Mouse (Mus musculus): ENCODE data around the gene Zfp64. TPM values are rescaled to one million over a fixed set of nuclear protein-coding genes. Genes with fewer than 3 reads are reported as not detected.
"Not testable (repeated sequence)": the region's sequence is repeated elsewhere in the genome, so short reads cannot be mapped to it uniquely, and the experiment has no call there.

Zfp64 gene
- polyA plus RNA-seq, 1 experiment from 2014 or later: 44.3 TPM

DNA sequence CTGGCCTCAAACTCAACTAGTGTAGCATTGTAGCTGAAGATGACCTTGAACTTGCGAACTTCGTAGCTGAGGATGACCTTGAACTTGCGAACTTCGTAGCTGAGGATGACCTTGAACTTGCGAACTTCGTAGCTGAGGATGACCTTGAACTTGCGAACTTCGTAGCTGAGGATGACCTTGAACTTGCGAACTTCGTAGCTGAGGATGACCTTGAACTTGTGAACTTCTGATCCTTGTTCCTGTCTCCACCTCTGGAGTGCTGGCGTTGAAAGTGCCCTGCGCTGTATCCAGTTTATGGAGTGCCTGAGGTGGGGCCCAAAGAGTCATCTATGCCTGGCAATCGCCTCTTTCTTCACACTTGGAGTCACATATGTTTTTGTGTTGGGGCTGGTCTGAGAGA, 101.5 kb downstream of the Zfp64 start:
- not testable (repeated sequence) for H3K4me3 ChIP-seq; H3K27me3 ChIP-seq (ENCODE audit: low read depth, poor library complexity, severe bottlenecking); H3K36me3 ChIP-seq; DNase-seq (ENCODE audit: low spot score); H3K27ac ChIP-seq; H3K9me3 ChIP-seq (replicated peaks)
- peaks cover 20% of the 10 kb centered on the region; the same call in 1 of the 2 replicates for H3K4me1 ChIP-seq
- 92% methylated on average over 13 of the region's 13 CpGs for WGBS

DNA sequence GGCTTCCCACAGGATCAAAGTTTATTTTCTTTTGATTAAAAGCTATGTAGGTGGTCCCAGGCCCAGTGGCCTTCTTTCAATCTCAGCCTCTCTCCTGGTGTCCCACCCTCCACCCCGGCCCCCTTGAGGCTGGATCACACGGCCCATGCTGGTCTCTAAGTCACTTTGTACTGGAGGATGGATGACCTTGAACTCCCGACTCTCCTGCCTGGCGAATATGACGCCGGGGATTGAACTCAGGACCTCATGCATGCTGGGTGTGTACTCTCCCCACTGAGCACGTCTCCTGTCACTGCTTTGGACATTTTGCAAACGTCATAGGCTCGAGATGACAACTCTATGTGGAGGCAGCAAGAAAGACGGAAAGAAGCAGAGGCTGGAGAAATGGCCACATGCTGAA, 103.8 kb downstream of the Zfp64 start:
- no peak overlapping the region for H3K27ac ChIP-seq

DNA sequence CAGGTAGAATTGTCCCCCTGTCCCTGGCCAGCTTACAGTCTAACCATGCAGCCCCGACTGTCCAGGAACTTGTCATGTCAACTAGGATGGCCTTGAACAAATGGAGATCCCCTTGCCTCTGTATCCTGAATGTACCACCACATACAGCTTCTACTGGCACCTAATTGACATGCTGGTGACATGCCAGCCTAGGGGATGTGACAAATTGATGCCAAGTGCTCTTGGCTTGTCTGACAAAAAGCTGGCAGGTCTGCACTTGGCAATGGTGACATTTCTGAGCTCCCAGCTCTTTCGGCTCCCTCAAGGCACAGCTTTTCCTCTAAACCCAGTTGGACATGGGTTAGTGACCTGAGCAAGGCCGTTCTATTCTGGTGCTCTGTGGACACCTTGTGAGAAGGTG, 106.8 kb downstream of the Zfp64 start:
- Histone ChIP-seq H3K9me3 (replicated peaks) (no peaks in the 10 kb centered on the region), H3K27me3 (ENCODE audit: low read depth, poor library complexity, severe bottlenecking) (peaks cover 5% of the 10 kb centered on the region; the same call in 1 of the 2 replicates), H3K4me1 (0 out of 2 replicates have a peak, but pooled peaks cover 4% of the 10 kb centered on the region), H3K27ac (no peak overlapping the region), H3K4me3 (no peak overlapping the region), H3K36me3 (no peaks in the 10 kb centered on the region)
- WGBS: 88% methylated on average over 3 of the region's 3 CpGs
- no peak for DNase-seq (ENCODE audit: low spot score)

More for the DNA sequence above, 103.8 kb downstream of the Zfp64 start:
- no peak for DNase-seq (ENCODE audit: low spot score)
- Histone ChIP-seq H3K4me3 (no peak overlapping the region), H3K36me3 (no peaks in the 10 kb centered on the region), H3K9me3 (replicated peaks) (no peaks in the 10 kb centered on the region), H3K4me1 (peaks cover 20% of the 10 kb centered on the region; the same call in 1 of the 2 replicates), H3K27me3 (ENCODE audit: low read depth, poor library complexity, severe bottlenecking) (no peaks in the 10 kb centered on the region)
- WGBS: 67% methylated on average over 10 of the region's 10 CpGs

DNA sequence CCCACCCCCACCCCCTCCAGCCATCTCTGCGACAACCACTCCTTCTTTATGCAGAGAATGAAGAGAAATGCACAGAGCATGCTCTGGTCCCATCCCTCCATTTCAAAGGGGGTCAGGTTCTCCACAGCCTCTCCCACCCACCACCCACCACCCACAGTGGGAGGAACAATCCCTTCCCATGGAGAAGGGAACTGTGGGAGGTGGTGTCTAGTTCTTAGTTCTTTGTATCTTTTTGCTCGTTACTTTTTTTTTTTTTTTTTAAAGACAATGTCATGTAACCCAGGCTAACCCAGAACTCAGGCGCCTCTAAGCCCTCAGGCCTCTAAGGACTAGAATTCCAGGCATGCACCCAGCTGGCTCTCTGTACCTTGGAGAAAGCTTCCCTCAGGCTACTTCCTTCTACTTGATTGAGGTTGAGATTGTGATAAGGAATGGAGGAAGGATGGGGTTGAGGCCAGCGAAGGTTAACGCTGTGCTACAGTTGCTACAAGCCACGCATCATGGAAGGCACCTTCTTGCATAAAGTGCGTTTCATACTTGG, 109.1 kb downstream of the Zfp64 start:
- Histone ChIP-seq H3K27me3 (ENCODE audit: low read depth, poor library complexity, severe bottlenecking) (peaks cover 8% of the 10 kb centered on the region; the same call in 1 of the 2 replicates), H3K4me3 (no peak overlapping the region), H3K9me3 (replicated peaks) (no peaks in the 10 kb centered on the region), H3K4me1 (peaks cover 19% of the 10 kb centered on the region), H3K27ac (no peak overlapping the region), H3K36me3 (no peaks in the 10 kb centered on the region)
- 83% methylated on average over 7 of the region's 7 CpGs for WGBS
- DNase-seq (ENCODE audit: low spot score): no peak

Other genes with a start within 250 kb of the Zfp64 start
- 4.9 and 6.5 TPM in 2 replicates for gene Atp9a, start 213.2 kb downstream of the Zfp64 start, polyA plus RNA-seq (2016; fragmentation: Nextera tagmentation; extraction: Ambion mirVana)
- gene Sall4, start 187.6 kb downstream of the Zfp64 start, polyA plus RNA-seq (2016; fragmentation: Nextera tagmentation; extraction: Ambion mirVana): 26.8 and 53.3 TPM in 2 replicates

Data from limb, embryonic 10.5 days (tissue).